Mouse (Mus musculus) G1E-ER4 (cell line): ENCODE measurements around the gene Fbxo34. TPM values are rescaled to one million over a fixed set of nuclear protein-coding genes. Genes with fewer than 3 reads are reported as not detected.

Experiments used
- GATA1 ChIP-seq: IDR thresholded peaks from one replicate; pipeline ENCODE4 v1.8.0; 2012; ENCODE audit warnings: low read length, inconsistent platforms
- polyA plus RNA-seq: library from polyadenylated mRNA; stranded (reverse); fragments of >175 nt; gene quantifications from 2 replicates; pipeline ENCODE4 v1.2.3, GENCODE M21; 2012

Fbxo34 gene
- polyA plus RNA-seq, 1 experiment: 30.2 TPM

DNA sequence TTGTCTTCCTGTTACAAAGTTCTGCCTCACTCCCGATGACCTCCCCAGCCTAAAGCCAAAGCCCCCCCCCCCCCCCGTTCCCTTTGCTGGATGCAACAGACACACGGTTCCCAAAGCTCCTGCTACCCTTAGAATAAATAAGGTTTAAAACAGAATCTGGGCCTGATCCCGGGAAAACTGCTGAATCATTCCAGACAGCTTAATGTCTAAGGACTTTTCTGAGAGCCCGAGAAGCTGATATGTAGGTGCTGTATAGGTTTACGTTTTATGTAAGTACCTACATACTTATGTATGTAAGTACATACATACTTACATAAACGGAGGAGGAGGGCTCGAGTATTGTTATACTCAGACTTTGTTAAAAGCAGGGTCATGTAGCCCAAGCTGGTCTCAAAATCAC is 75.2 kb downstream of the Fbxo34 start:
- no peak for TF ChIP-seq GATA1

DNA sequence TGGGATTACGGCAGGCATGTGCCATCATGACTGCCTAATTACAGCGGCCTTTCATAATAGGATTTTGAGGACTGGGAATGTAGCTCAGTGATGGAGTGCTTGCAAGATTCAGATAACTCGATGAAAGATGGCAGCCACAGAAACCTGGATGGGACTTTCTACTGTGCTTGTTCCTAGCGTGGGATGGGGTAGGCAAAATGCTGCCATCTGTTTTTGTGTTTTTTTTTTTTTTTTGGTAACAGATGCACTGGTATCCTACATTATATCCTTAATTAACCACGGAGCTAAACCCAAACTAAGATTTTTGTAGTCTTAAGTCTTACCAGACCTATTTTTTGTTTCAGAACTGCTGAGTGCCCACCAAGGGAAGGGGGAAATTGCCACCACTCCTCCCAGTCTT is 75.6 kb downstream of the Fbxo34 start:
- TF ChIP-seq GATA1: no peak

DNA sequence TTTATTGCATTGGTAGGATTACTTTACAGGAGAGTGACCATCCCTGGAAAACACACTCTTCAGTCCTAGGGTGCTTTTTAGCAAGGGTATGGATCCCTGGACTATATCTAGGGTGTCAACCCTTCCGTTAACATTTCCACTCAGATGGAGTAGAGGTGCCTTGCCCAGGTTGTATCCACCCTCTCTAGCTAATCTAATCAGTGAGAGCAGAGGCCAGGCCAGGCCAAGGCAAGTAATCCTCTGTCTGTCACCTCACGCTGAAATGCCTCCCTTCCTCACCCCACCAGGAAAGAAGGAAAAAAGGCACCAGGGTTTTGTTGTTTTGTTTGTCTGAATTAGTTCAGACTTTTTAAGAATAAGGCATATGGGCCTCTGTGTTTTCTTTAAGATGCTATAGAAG is 77.6 kb downstream of the Fbxo34 start:
- TF ChIP-seq GATA1: no peak

DNA sequence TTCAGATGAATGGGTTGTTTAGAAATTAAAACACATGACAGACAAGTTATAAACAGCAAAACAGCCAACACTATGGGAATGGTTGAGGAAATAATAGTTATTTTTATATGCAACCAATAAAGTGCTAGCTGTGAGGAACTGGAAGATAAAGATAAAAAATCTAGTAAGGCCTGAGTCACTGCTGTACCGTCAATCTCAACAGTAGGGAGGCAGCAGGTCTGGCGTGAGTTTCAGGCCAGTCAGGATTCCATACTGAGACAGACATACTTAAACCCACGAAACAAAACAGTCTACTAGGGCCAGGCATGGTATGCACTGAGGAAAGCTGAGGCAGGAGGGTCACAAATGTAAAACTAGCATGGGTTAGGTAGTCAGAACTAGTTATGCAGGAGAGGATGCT is 78.1 kb downstream of the Fbxo34 start:
- TF ChIP-seq GATA1: no peak

DNA sequence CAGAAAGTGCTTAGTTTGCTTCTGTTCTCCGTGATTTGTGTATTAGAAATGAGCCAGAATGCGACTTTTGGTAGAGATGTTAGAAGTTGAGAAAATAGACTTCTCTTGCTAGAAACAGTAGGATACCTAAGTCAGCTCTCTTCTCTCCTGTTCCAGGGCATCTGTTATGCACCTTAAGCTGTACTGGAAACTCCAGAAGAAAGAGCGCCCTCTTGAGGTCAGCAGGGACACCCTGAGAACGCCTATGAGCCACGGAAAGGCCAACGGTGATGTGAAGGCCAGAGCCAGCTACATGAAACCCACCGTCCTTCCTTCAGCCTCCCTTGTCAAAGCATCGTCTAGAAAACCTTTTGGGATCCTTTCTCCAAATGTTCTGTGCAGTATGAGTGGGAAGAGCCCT is 78.8 kb downstream of the Fbxo34 start:
- no peak for TF ChIP-seq GATA1

DNA sequence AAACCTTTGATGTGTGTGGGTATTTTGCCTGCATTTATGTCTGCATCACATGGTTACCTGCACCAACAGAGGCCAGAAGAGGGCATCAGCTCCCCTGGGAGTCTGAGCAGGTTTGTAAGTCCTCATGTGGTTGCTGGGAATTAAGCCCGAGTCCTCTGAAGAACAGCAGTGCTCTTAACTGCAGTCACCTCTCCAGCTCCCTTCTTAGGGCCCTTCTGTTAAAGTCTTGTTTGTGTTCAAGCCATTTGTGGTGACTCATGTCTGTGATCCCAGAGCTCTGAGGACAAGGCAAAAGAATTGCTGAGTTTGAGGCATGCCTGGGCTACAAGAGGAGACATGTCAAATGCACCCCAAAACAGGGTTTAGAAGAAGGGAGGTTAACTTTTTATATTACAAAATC is 82.3 kb downstream of the Fbxo34 start:
- TF ChIP-seq GATA1: no peak

DNA sequence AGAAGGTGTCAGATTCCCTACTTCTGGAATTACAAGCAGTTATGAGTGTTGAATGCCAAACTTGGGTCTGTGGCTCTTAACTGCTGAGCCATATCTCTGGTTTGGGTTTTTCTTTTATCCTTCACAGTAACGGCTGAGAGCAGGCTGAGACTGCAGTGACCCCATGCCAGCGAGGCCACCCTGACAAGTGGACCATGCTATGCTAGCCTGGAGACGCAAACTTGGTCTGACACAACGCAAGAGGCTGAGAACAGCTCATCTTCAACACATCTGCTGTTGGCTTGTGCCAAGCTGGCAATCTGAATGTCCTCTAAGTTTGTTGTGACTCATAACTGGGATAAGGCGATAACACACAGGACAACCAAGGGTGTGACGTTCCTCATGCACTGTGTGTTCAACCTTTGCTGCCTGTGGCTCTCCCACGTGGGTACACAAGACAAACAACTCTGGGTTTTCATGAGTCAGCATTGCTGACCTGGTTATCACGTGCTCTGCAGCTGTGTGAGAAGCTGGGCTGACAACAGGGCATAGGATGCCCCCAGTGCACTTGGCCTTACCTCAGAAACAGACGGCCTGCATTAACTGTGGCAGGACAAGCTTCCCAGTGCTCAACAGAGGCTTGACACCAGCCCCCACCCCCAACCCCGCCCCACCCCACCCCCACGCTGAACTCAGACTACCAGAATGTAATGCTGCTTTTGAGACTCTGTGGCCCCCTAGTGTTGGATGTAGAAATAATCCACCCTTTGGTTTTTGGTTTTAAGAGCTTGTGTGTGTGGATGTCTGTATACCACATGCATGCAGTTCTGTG is 83.3 kb downstream of the Fbxo34 start:
- TF ChIP-seq GATA1: peak; percentile 40

DNA sequence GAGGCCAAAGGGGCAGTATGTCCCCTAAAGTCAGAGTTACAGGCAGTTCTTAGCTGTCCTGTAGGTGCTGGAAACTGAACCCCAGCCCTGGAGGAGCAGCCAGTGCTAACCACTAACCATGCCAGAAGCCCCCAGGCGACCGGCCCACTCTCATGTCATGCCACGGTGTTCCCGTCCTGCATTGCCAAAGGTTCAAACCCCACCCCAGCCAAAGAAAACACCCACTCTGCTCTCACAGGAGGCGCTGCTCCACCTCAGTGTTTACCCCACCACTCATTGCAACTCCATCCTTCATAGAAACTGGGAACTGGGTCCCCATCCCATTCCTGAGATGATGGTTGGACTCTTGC is 83.9 kb downstream of the Fbxo34 start:
- no peak for TF ChIP-seq GATA1

DNA sequence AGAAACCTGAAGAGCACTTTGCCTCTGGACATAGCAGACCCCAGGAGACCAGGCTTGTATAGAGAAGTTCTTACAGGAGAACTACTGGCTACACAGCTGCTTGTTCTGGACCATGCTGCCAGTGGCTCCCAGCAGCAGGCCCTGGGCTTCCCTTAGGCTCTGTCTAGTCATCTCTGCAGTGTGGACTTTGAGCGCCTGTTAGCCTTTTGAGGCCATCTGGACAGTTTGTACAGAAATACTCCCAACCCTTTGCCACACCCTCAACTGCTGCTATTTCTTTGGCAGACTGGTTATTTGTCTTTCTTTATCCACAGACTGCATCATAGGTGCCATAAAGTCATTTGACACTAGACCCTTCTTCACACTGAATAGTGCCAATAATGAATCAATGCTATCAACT is 84.9 kb downstream of the Fbxo34 start:
- no peak for TF ChIP-seq GATA1

DNA sequence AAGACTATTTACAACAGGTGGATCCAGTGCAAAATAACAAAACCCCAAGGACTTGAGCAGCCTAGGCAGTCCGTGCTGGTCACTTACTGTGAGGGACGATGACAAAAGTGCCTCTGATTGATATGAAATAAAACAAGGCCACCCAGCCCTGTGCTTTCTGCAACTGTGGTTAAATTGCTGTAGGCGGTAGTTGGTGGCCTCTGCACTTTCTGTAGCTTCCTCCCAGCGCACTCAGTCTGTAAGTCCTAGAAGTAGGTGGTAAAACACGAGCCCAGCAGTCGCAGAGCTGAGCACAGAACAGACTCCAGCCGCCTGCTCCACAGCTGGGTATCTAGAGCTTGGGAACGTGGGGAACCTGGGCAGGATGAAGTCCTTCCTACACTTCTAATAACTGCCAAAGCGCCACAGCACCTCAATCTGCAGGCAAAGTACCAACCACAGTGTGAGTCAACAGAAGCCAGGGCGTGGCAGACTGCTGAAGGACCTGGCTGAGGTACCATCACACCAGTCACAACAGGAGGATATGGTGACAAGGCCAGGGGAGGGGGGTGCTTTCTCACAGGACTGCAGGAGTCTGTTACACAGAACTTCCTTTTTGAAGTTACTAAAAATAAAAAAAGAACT is 91.2 kb downstream of the Fbxo34 start:
- TF ChIP-seq GATA1: no peak

DNA sequence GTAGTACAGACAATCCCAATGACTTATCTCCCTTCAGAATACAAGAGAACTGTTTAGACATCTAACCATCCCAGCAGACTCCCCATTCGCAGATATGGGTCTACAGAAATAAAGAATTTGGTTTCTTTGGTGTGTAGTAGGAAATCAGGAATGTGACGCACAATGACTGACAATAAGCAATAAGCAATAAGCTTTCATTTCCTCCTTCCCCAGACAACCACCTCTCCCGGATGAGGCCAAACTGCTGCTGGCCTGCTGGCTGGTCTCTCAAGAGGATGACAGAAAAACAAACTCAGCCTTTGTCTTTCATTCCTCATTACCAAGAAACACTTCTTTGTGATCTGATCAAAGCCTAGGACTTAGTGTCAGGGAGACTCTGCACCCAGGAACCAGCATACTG is 92.1 kb downstream of the Fbxo34 start:
- no peak for TF ChIP-seq GATA1

DNA sequence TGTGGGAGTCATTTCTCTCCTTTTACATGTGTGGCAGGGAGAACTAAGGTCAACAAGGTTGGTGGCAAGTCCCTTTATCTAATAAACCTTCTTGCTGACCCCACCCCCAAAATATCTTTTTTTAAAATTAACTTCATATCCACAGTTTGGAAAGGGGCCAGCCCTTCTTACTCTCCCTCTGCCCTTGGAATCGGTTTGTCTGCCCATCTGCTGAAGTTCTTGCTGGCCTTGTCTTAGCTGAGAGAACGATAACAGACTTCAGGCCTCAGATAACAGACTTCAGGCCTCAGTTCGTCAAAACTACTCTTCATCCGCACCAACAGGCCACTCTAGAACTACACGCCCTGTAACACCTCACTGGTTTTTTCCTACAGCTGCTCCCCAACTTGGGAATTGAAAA is 94.1 kb downstream of the Fbxo34 start:
- TF ChIP-seq GATA1: no peak

DNA sequence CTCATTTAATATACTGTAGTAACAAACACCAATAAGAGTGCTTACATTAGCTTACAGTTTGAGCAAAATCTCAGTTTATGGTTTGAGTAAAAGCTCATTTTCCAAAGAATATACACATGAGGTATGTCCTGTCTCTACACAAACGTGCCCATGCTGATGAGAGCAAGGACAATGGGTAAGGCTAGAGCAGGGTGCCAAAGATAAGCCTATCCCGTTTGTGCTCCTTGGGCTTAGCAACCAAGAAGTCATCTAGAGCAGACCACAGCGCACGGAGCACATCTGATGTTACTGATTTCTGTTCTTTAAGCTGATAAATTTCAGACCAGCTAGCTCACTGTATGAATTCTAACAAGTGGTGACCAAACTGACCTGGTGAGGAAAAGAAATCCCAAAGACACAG is 94.7 kb downstream of the Fbxo34 start:
- no peak for TF ChIP-seq GATA1

DNA sequence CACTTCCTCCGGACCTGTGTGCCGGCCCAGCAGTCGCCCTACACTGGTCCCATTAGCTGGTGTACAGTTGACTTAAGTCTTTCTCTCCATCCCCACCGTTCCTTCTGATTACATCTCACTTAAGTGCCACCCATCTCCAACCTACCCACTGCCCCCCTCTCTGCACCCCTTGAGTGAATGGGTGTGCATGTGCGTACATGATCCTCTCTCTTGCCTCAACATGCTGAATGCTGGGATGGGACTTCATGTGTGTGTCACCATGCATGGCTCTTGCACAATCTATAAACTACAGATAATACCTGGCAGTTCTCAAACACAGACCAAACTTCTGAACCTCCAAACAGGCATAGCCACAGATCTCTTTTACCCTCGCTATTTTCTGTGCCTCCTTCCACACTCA is 101.4 kb downstream of the Fbxo34 start:
- TF ChIP-seq GATA1: no peak

DNA sequence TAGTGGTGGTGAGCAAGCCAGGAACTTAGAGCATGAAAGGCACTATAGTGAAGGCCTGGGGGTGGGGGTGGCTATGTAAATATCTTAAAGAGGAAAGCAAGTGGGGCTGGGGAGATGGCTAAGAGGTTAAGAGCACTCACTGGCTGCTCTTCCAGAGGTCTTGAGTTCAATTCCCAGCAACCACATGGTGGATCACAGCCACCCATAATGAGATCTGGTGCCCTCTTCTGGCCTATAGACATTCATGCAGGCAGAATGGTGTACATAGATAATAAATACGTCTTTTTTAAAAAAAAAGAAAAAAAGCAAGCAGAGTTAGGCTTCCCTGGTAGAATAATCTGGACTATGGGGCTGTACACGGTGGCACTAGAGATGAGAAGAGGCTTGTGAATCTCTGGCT is 103.2 kb downstream of the Fbxo34 start:
- TF ChIP-seq GATA1: no peak

DNA sequence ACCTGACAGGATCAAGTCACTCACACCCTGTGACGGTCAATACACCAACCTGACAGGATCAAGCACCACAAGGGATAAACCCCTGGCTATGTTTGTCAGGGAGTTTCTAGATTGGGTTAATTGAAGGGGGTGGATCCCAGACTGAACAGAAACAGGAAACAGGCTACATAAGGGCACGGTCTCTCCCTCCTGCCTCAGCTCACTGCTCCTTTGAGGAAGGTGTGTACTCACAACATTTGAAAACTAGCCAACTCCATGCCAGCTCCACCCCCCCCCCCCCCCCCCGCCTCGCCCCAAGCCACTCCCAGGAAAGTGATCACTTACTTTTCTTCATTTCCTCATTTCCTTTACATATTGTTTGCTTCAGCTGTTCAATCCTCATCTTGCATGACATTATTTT is 104.0 kb downstream of the Fbxo34 start:
- TF ChIP-seq GATA1: no peak

DNA sequence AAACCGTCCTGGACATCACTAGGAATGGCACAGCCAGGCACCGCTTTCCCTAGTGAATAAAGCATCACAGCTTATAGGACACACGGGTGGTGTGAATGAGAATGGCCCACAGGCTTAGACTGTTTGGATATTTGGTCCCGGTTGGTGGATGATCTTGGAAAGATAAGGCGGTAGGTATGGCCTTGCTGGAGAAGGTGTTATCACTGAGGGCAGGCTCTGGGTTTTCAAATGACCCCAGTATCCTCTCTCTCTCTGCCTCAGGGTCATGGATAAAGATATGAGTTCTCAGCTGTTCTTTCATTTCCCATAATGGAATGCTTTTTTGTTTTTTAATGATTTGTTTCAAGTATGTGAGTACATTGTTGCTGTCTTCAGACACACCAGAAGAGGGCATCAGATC is 105.0 kb downstream of the Fbxo34 start:
- no peak for TF ChIP-seq GATA1
